Mouse (Mus musculus): ENCODE measurements around the gene Cbfa2t3.

Gene Cbfa2t3

GRCm38 (mm10) chr8:122611295-122612133 is 87.4 kb downstream of the Cbfa2t3 start, which contains the start of the genes Galns and Trappc2l:
TSS of gene Galns (minus strand) at chr8:122611463.
TSS of gene Trappc2l (plus strand) at chr8:122611640.
- in situ Hi-C loops (cut with MboI, MseI), result loop anchor here (5.0 kb wide), 1 partner anchor 34 kb away; the partner anchor contains the start of gene Aprt

- in situ Hi-C loops (cut with MboI, MseI), result loop anchor here (5.0 kb wide), 1 partner anchor 33 kb away; the partner anchor contains the start of gene Aprt
These were observed 88.2 kb downstream of the Cbfa2t3 start for GRCm38 (mm10) chr8:122610612-122611277.

- in situ Hi-C loops (cut with MboI, MseI), result loop anchor here (5.0 kb wide), 1 partner anchor 33 kb away; the partner anchor contains the start of gene Aprt
These were observed 88.7 kb downstream of the Cbfa2t3 start for GRCm38 (mm10) chr8:122610209-122610608.

GRCm38 (mm10) chr8:122606810-122607209 is 92.1 kb downstream of the Cbfa2t3 start:
- in situ Hi-C loops (cut with MboI, MseI), result no loop called here

GRCm38 (mm10) chr8:122605367-122605766 is 93.5 kb downstream of the Cbfa2t3 start:
- in situ Hi-C loops (cut with MboI, MseI), result no loop called here

- in situ Hi-C loops (cut with MboI, MseI), result no loop called here
These were observed 94.3 kb downstream of the Cbfa2t3 start for GRCm38 (mm10) chr8:122604640-122605039.

- in situ Hi-C loops (cut with MboI, MseI), result no loop called here
These were observed 98.2 kb downstream of the Cbfa2t3 start for GRCm38 (mm10) chr8:122600666-122601065.

GRCm38 (mm10) chr8:122596031-122596430 is 102.9 kb downstream of the Cbfa2t3 start:
- in situ Hi-C loops (cut with MboI, MseI), result no loop called here

GRCm38 (mm10) chr8:122593783-122594507 is 105.0 kb downstream of the Cbfa2t3 start:
- in situ Hi-C loops (cut with MboI, MseI), result no loop called here

GRCm38 (mm10) chr8:122593240-122593639 is 105.7 kb downstream of the Cbfa2t3 start:
- in situ Hi-C loops (cut with MboI, MseI), result no loop called here

GRCm38 (mm10) chr8:122586749-122587148 is 112.2 kb downstream of the Cbfa2t3 start:
- in situ Hi-C loops (cut with MboI, MseI), result no loop called here

- in situ Hi-C loops (cut with MboI, MseI), result no loop called here
These were observed 112.7 kb downstream of the Cbfa2t3 start for GRCm38 (mm10) chr8:122586171-122586570.

- in situ Hi-C loops (cut with MboI, MseI), result no loop called here
These were observed 113.5 kb downstream of the Cbfa2t3 start for GRCm38 (mm10) chr8:122585411-122585891.

- in situ Hi-C loops (cut with MboI, MseI), result no loop called here
These were observed 113.9 kb downstream of the Cbfa2t3 start for GRCm38 (mm10) chr8:122584981-122585380.

GRCm38 (mm10) chr8:122580926-122581325 is 118.0 kb downstream of the Cbfa2t3 start:
- in situ Hi-C loops (cut with MboI, MseI), result no loop called here

- in situ Hi-C loops (cut with MboI, MseI), result loop anchor here (5.0 kb wide), 1 partner anchor 33 kb away; the partner anchor contains the start of genes Galns and Trappc2l
These were observed 119.7 kb downstream of the Cbfa2t3 start for GRCm38 (mm10) chr8:122579196-122579595.

GRCm38 (mm10) chr8:122577116-122577515 is 121.8 kb downstream of the Cbfa2t3 start:
- in situ Hi-C loops (cut with MboI, MseI), result loop anchor here (5.0 kb wide), 1 partner anchor 35 kb away; the partner anchor contains the start of genes Galns and Trappc2l

- in situ Hi-C loops (cut with MboI, MseI), result loop anchor here (5.0 kb wide), 1 partner anchor 36 kb away; the partner anchor contains the start of genes Galns and Trappc2l
These were observed 122.3 kb downstream of the Cbfa2t3 start, which contains the start of gene Aprt for GRCm38 (mm10) chr8:122576648-122577022. TSS of gene Aprt (minus strand) at chr8:122576909.

GRCm38 (mm10) chr8:122575735-122576647 is 122.9 kb downstream of the Cbfa2t3 start:
- in situ Hi-C loops (cut with MboI, MseI), result loop anchor here (5.0 kb wide), 1 partner anchor 36 kb away; the partner anchor contains the start of genes Galns and Trappc2l

- in situ Hi-C loops (cut with MboI, MseI), result loop anchor here (5.0 kb wide), 1 partner anchor 37 kb away; the partner anchor contains the start of genes Galns and Trappc2l
These were observed 123.6 kb downstream of the Cbfa2t3 start for GRCm38 (mm10) chr8:122575286-122575685.

Data from T-helper 2 cell (primary cell).